Mouse (Mus musculus): ENCODE data around the gene 1700024G13Rik.
"Not testable (repeated sequence)": the region's sequence is repeated elsewhere in the genome, so short reads cannot be mapped to it uniquely, and the experiment has no call there.

The 1700024G13Rik gene

DNA sequence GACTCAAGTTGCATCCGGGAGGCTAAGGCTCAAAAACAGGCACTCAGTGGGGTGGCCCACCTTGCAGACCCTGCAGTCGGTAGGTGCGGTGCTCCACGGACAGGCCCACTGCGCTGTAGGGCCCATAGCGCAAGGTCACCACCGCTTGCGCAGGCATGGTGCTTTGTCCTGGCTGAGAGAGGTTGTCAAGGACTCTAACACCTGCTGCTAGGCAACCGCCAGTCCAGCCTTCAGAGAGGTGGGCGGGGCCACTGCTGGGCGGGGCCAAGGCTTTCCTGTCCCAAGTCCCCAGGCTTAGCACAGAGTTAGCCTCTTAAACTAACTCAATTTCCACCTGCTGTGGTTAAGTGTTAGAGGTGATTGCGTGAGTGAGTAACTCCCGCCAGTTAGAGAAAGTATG is at the start of gene 1700024G13Rik:
Gene 1700024G13Rik, minus strand, starts transcription at position 196 of the 400 bp plus-strand sequence.
- no peak for DNase-seq (ENCODE audit: low spot score)

DNA sequence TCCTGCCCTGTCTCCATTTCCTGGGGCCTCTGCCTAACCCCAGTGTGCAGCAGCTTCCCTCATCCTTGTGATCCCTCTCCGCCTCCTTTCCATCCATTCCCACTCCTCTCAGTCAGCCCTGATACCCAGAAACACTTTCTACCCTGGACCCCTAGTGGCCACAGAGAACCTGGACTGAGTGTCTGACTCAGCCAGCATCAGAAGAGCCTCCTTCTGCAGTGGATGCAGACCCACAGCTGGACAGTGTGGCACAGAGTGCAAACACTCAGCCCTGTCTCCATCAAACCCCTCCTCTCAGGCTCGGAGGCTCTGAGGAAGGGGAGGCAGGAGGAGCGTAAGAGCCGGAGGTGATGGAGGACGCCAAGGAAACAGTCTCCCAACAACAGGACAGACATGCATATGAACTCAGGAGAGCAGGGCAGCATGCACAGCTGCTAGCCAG is 49.2 kb upstream of the 1700024G13Rik start:
- no peak for DNase-seq (ENCODE audit: low spot score)

DNA sequence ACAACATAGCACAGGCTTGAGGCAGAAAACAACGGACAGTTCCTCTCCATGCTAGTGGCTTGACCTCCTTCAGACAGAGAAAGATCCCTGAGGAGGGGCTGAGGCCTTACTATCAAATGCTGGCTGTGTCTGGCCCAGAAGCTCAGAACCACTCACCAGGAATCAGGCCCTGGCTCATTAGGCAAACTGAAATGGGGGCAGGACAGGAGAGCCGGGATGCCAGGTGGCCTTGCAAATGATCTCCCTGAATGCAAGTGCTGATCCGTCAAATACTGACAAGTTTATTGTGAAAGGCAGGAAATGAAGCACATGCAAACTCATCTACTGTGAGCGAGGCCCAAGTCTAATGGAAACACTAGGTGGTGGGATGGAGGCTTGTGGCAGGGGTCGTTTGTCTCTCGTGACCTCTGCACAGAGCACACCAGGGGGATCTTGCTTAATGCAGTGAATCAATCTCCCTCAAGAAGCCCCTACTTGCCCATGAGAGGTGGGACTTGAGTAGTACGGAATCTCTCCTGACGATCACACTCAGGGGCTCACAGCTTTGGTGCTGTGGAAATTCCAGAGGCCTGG is 40.9 kb upstream of the 1700024G13Rik start:
- no peak for DNase-seq (ENCODE audit: low spot score)

DNA sequence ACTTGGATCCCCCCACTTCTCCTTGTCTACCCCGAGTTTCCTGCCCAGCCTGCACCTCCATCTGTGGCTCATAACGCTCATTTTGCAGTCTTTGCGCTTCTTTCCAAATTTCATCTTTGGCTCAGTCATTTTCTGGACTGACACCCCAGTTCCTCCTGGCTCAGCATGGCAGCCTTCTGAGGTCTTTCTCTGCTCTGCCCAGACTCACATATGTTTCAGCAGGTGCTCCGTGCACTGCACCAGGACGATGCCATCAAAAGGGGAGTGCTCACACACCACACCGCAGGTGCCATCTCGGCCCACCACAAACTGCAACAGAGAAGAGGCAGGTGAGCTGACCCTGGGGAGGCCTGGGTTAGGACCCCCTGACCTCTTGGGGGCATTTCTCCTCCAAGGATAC is 35.8 kb upstream of the 1700024G13Rik start:
- no peak for DNase-seq (ENCODE audit: low spot score)

DNA sequence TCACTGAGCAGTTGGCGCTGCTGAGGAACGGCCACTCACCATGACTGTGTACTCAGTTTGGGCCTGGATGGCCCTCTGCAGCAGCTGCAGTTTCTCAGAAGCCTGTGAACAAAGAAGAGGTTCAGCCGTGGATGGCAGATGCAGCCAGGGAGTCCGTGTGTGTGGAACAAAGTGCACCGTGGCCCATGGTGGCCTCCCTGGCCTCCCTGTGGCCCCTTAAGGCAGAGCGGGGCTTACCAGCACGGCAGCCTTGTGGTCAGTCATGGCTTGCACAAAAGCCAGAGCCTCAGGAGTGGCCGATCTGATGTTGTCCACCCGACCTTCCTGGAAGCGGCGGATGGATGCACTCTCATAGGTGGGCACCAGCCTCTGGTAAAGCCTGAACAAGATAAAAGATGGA is 30.6 kb upstream of the 1700024G13Rik start:
- no peak for DNase-seq (ENCODE audit: low spot score)

DNA sequence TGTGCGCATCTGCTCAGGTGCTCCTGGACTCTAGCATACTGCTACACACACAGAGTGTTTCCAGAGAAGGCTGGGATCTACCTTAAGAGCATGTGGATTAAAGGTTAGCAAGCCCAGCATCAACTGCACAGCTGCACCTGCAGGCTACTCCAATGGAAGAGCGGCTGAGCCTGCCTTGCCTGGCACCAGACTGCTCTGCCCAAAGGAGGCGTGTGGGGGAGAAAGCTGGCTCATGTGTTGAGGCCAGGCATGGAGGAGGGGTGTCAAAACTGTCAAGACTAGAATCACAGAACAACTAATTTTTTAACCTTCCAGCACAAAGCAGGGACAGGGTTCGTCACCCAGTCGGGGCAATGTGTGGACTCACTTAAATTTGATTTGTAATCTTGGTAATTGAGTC is 23.9 kb upstream of the 1700024G13Rik start:
- no peak for DNase-seq (ENCODE audit: low spot score)

DNA sequence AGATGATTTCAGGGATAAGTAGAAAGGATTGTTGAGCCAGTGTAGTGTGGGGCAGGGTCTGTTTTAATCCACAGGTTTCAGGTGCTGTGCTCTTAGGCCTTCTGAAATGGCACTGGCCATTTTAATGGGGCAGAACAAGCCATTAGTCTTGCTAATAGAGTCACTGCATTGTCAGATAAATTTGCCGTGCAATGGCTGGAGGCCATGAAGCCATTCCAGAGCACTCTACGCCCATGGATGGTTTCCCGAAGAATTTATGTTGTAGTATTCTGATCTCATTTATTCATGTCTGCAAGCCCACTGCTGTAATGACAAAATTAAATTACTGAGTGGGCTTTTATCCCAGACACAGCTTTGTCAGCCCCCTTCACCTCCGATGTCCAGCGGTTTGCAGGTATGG is 21.9 kb upstream of the 1700024G13Rik start:
- DNase-seq (ENCODE audit: low spot score) = no peak

DNA sequence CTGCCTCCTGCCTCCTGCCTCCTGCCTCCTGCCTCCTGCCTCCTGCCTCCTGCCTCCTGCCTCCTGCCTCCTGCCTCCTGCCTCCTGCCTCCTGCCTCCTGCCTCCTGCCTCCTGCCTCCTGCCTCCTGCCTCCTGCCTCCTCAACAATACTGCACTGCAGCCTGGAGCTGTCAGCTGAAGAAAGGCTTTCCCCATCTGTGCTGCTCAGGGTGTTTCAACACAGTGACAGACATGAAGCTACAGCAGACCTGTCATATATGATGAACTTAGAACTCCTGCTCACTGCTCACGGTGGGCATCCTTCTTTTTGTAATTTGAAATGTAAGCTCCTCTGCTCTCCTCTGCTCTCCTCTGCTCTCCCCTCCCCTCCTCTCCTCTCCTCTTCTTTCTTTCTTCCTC is 17.2 kb upstream of the 1700024G13Rik start:
- DNase-seq (ENCODE audit: low spot score) = not testable (repeated sequence)

DNA sequence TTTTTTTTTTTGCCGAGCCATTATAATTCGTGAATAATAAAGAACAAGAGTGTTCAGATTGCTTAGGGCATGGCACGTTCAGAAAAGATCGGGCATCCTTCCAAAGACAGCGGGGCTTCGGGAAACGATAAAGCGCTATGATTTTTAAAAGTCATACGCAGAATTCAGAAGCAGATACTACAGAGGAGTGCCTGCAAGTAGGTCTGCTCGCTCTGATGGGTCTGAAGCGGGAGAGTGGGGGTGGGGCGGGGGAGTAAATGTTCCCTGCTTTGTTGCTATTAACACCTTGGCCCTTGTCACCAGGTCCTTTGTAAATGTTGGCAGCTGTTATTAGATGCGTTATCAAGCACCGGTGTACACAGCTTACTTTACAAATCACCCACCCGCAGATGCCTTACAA is 6.6 kb downstream of the 1700024G13Rik start:
- no peak for DNase-seq (ENCODE audit: low spot score)

DNA sequence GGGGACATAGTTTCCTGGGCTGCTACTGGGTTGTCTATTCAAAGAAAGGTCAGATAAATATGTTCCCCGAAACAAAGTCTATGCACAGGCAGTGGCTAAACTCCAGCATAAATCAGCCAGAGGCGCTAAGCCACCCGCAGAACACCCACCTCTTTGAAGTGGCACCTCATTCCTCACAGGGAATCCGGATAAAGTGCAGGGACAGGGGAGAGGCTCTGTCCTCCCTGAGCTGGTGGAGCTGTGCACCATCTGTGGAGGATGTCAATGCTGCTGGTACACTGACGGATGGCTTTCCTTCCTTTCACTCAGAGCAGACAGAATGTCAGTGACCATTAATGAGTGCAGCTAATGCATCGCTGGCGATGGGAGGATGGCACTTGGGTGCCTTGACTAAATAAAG is 7.1 kb downstream of the 1700024G13Rik start:
- no peak for DNase-seq (ENCODE audit: low spot score)

DNA sequence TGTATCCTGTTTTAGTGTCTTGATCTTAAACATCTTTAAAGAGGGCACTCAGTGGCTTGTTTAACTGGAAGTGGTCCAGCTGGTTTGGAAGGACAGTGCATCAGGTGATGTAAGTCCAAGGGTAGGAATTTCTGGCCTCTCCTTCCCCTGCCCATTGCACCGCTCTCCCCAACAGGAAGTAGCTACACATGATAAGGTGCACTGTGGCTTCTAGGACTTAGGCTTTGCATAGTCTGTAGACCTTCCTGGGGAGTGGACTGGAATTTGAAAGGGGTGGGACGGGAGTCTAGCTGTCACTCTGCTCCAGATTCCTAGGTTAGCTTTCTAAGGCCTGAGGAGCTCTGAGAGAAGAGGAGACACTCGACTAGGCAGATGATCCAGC is 8.1 kb downstream of the 1700024G13Rik start:
- no peak for DNase-seq (ENCODE audit: low spot score)

DNA sequence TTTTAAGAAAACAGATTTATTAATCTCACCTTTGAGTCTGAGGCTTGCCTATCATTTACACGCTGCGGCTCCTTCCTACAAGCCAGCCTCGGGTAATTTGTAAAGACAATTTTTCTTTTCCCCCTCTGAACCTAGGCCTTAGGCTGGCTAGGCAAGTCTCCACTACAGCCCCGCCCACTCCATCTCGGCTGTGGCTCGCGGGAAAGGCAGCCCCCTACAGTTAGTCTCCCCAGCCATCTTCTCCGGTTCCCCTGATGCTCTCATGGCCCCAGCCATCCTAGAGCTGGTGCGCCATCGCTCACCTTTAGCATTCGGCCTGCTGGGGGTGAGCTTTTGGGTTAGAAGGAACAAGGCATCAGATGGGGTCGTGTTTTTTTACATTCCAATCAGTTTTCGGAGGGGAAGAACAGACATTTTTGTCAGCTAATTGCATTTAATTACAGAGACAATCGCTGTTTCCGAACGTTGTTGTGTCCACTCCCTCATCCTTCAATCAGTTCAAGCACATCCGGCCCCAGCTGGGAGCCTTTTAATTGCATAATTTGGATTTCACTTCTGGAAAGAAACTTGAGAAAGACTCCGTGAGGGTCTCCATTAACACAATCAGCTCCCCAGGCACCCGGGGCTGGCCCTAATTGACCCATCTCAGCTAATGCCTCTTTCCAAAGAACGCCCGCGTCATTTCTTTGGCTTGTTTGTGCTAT is 8.6 kb downstream of the 1700024G13Rik start:
- no peak for DNase-seq (ENCODE audit: low spot score)

DNA sequence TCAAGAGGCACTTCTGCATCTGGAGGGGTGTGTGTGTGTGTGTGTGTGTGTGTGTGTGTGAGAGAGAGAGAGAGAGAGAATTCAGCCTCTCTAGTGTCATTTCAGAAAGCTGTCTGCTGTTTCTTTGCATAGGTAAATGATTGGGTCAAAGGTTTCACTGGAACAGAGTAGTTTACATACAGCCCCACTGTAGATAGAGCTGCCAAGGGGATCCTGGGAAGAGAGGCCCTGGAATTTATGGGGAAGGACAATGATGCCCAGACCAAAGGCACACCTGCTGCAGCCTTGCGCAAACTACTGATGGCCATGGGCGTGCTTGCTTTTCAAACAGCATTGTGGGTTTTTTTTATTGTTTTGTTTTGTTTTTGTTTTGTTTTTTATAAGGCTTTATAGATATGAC is 15.7 kb downstream of the 1700024G13Rik start:
- DNase-seq (ENCODE audit: low spot score) = no peak

DNA sequence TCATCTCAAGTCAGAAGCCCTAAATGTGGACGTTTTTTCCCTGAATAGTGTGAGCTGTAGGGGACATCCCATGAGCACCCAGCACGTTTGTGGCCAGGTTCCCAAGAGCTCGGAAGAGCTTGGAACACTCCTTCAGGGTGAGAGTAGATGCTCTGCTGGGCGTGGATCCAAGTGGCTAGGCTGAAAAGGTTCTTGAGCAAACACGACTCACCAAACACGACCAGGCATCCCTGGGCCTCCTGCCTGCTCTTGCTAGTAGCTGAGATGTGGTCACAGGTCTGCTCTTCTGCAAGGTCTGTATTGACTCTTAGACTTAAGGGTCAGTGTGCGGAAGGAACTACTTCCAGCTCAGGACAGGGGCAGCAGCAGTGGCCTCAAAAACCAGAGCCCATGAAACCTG is 18.4 kb downstream of the 1700024G13Rik start:
- no peak for DNase-seq (ENCODE audit: low spot score)

DNA sequence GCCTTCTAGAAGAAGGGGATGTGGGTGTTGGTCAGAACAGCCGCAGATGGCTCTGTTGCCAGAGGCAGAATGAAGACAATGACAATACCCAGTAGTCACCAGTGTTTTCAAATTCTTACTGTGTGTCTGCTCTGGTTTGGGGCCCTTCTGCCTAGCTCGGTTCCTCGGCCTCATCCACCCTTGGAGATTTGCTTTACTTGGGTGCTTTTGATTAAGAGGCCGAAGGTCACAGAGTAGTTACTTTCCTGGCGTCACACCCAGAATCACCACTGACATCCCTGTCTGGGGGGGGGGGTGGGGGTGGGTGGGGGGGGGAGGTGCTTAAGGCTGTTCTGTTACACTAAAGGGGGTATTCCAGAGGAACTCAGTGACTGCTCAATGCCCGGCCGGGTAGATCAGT is 23.8 kb downstream of the 1700024G13Rik start:
- DNase-seq (ENCODE audit: low spot score) = no peak

DNA sequence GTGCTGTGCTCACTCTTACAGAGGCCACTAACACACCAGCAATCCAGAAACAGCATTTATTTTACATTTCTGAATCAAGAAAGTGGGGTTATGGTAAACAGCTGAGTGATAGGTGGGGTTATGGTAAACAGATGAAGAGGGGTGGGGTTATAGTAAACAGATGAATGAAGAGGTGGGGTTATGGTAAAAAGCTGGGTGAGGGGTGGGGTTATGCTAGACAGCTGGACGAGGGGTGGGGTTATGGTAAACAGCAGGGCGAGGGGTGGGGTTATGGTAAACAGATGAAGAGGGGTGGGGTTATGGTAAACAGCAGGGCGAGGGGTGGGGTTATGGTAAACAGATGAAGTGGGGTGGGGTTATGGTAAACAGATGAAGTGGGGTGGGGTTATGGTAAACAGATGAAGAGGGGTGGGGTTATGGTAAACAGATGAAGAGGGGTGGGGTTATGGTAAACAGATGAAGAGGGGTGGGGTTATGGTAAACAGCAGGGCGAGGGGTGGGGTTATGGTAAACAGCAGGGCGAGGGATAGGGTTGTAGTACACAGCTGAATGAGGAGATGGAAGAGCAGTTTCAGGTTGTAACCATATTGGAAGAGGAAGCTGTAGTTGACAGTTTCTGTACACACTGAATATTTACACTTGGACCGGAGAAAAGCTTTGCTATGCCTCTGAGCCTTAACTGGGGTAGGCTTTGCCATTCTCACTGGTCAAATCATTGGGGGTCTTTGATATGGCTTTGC is 36.8 kb downstream of the 1700024G13Rik start:
- not testable (repeated sequence) for DNase-seq (ENCODE audit: low spot score)

DNA sequence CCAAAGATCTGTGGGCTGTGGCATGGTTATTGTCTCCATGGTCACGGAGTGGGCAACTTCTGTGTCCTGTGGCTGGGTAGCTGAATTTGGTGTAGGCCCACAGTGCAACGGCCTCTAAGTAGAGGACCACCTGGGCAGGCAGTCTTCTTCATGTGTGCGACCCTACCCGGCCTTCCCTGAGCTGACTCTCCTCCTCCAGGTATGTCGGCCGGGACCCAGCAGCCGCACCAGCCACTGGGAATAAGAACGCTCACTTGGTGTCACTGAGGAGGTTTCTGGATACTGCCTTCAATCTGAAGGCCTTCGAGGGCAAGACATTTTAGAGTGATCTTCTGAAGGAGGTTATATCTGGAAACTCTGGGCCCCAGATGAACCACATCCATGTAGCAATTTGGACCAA is 40.9 kb downstream of the 1700024G13Rik start:
- no peak for DNase-seq (ENCODE audit: low spot score)

DNA sequence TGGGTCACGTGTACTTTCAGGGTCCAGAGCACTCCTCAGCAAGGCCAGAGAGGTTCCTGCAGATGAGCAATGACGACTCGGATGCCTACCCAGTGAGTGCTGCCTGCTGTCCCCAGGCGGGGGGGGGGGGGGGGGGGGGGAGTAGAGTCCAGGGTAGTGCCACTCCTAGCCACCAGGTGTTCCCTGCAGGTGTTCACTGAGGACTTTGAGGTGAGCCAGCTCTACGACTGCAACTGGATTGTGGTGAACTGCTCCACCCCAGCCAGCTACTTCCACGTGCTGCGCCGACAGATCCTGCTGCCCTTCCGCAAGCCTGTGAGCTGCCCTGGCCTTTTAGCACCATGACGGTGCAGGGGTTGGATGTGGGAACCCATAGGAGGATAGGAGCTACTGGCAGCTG is 43.5 kb downstream of the 1700024G13Rik start:
- DNase-seq (ENCODE audit: low spot score) = no peak

DNA sequence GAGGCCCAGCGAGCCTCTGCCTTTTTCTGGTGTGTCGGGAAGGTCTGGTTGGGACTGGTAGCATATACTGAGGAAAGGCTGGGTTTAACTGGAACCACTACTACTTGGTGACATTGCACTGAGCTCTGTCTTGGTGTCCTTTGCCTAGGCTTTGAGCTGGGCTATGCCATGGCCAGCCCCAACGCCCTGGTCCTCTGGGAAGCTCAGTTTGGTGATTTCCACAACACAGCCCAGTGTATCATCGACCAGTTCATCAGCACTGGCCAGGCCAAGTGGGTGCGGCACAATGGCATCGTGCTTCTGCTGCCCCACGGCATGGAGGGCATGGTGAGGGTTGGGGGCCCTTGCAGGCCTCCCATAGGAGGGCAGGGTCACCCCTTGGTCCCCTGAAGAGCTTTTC is 44.0 kb downstream of the 1700024G13Rik start:
- DNase-seq (ENCODE audit: low spot score) = no peak

DNA sequence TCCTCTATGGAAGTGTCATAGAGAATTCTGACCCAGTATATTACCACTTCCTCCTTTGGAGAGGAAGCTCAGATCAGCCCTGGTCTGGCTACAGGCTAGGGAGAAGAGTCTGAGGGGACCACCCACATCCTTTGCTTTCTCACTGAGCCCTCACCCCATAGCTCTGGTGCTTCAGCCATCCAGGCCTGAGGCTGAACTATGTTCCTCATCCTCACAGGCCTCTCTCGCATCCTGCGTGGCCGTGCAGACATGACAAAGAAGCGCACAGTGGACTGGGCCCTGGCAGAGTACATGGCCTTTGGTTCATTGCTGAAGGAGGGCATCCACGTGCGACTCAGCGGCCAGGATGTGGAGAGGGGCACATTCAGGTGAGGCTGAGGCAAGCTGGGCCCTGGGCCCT is 46.4 kb downstream of the 1700024G13Rik start:
- no peak for DNase-seq (ENCODE audit: low spot score)

DNA sequence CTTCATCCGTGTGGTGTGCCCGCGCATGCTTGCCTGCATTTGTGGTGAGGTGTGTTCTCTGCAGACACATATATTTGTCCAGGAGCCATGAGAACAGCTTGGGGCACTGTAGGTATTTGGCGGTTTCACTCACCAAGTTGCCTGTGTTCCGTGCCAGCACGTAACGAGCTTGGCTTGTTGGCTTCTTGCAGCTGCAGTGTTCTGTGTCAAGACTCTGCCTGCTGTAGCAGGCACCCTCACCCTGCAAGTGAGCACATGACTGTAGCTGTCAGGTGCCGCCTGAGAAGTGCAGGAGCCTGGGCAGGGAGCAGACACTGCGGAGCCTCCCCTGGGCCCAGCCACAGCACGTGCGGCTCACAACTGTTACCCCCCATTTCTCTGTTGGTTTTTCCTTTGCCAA is 51.6 kb downstream of the 1700024G13Rik start:
- DNase-seq (ENCODE audit: low spot score) = no peak

DNA sequence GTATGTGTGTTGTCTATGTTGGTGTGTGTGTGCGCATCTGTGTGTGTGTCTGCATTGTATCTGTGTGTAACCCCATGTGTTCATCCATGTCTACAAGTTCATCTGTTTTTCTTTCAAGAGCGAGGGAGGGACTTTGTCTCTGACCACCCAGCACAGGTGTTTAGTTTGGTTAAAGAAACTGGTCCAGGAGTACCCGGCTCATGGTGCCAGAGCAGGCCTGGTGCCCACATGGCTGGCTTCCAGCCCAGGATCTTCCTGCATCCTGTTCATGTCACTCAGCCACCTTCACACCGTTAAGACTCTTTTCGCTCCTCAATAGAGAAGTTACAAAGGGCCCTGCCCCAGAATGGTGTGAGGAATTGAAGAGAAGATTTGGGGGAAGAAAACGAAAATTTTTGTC is 52.2 kb downstream of the 1700024G13Rik start:
- DNase-seq (ENCODE audit: low spot score) = no peak

Data from left cerebral cortex, adult 11 months (tissue).